Mouse (Mus musculus) brain, embryonic 14.5 days (tissue): ENCODE measurements around the gene B430306N03Rik.

Experiments used
- CTCF ChIP-seq: fragments of 200-500 bp; IDR thresholded peaks from 2 replicates; pipeline ENCODE4 v1.5.1; 2012; ENCODE audit warnings: inconsistent platforms, mild to moderate bottlenecking, moderate library complexity, borderline replicate concordance; ENCODE audit not compliant: insufficient read depth, insufficient read length; ENCODE audit errors: extremely low read depth
- POLR2A ChIP-seq: fragments of 200-500 bp; IDR thresholded peaks from 2 replicates; pipeline ENCODE4 v1.6.1; 2012; ENCODE audit warnings: mild to moderate bottlenecking, inconsistent platforms, borderline replicate concordance; ENCODE audit not compliant: poor library complexity, insufficient read depth, insufficient read length, severe bottlenecking; ENCODE audit errors: extremely low read depth

DNA sequence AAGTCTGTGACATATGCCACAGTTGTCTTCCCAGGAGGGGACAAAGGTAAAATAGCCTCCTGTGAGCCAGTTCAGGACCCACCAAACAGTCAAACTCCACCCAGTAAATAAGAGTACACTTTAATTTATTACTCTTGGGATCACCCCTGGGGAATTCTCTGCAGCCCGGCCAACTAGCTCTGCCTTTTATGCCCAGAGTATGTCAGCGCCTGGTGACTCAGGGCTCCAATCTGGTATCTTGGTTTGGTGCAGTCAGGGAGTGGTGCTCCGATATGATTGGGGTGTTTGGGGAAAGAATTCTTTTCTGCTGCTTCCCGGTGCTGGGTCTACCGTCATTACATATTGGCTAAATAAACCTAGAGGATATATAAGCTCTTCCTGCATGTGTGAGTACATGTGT lies 50.9 kb downstream of the B430306N03Rik start:
- no peak for TF ChIP-seq POLR2A
- TF ChIP-seq CTCF: no peak
